Mouse (Mus musculus) adrenal gland, adult 18-20 months (tissue): ENCODE results near the gene Plg. TPM values are rescaled to one million over a fixed set of nuclear protein-coding genes. Genes with fewer than 3 reads are reported as not detected.
A peak's percentile ranks its signal among the peaks of the same experiment; 100 is the strongest.

Experiments
- DNase-seq, 2 experiments: peaks; one replicate each; pipeline ENCODE4 v3.0.0; 2021 to 2022; ENCODE audit warnings: low spot score in 2 of 2
- total RNA-seq, 2 experiments: library from RNA; stranded (reverse); gene quantifications; 1 replicate in 1 of 2; 2 replicates in 1 of 2; pipeline ENCODE4 v1.2.3; 2021

Gene Plg
- total RNA-seq, 2 experiments from 2014 or later, result 0.36 TPM; not detected in 1

DNA sequence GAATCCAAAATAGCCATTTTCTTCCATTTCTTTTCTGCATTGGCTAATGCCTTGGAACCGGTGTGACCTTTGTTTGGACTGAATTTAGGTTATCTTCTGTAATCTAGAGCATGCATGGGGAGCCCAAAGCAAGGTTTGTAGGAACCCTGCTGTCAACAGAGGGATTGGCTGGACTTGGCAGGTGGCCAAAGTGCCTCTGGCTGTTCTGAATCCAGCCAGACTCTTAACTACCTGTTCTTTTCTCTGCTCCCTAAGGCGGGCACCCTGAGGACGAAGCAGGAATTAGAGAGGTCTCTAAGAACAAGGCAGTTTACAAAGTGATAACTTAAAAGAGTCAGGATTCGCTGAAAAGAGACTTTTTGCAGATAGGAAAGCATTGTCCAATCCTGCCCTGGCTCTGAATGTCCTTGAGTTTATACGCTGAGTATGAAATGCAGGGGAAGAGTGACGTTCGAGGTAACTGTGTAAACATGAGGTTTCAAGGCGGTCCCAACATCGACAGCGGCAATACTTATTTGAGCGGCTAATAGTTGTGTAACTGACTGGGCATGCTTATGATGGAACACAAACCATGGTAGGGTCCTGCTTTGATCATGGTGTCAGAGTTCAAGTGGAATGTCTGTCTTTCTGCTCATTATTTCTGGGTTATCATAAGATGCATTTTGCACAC is 74.6 kb downstream of the Plg start:
- DNase-seq, result peak in 1 of 2 experiments; percentile 23

DNA sequence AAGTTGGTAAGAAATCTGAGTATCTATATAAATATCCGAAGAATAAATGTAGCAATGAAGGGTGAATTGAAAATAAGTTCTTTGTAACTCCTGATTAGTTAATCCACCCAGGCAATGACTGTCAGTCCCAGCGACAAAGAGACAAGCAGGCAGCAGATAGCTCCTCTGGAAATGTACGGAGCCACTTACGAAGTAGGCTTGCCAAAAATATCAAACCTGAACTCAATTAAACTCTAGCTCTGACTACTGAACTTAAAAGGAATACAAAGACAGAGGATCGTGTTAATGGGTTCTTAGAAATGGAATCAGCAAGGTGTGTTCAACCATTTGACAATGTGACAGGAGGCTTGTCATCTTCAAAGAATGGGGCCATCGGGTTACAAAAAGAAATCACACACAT is 75.3 kb downstream of the Plg start:
- DNase-seq, result no peak

GRCm38 (mm10) chr17:12455143-12455790 is 76.9 kb downstream of the Plg start:
- peak in 1 of 2 experiments; percentile 30 for DNase-seq

DNA sequence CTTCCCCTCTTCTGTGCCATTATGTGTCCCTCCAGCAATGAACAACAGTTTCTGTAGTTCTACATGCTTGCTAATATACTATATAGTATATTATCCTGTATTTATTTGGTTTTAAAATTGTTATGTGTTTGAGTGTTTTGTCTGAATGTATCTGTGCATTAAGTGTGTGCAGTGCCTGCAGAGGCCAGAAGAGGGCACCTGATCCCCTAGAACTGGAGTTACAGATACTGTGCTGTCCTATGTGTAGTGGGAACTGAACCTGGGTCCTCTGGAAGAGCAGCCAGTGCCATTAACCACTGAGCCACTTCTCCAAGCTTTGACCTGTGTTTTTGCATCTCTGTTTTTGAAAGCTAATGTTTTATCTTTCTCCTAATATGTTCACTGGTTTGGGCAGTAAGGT is 82.8 kb downstream of the Plg start:
- no peak for DNase-seq

DNA sequence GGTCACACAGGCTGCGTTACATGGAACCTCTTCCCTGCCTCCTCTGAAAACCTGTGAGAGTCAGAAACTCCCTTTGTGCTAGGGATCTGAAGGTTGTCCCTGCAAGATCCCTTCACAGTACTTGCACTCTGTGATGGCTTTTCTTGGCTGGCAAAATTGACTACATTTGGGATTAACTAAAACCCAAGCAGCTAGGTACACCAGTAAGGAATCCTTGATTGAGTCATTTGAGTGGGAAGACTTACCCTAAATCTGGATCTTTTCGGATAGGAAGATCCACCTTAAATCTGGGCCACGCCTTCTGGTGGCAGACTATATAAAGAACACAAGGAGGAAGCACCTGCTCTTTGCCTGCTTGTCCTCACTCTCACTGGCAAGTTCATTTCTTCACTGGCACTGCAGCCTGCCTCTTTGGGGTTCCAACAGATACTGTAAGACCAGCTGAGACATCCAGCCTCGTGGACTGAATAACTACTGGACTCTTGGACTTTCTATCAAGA is 88.1 kb downstream of the Plg start:
- DNase-seq, result no peak

DNA sequence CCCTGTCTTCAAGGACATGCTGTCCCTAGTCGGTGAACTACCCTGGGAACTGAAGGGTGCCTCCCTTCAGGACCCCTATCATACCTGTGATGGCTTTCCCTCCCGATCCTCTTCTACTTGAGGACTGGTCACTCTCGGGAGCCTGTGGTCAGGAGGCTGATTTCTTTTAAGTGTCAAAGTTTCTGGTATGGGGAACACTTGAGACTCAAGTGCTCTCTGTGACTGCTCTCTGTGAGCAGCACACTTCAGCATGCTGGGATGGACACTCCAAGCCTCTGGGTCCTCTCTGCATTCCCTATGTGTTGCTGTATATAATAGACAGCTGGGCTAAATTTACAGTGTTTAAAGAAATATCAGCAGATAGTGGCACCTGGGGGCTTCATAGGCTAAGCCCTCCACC is 89.2 kb downstream of the Plg start:
- DNase-seq, result no peak

DNA sequence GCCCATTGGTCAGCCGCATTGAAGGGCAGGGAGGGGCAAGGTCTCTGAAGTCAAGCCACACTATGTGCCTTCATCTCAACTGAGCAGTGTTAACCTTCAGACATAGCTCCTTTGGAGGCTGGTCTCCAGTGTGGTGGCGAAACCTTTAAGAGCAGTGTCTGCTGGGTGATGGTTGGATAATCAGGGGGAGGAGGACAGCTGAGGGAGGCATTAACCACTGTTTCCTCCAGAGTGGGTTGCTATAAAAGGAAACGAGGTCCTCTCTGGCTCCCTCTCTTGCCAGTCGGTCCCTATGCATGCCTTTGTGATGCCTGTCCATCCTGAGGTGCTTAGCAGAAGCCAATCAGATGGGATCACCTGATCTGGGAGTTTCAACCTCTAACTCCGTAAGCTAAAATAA is 90.3 kb downstream of the Plg start:
- no peak for DNase-seq

Other genes starting within 250 kb of the Plg start
- 10 to 100 TPM; 23.0 to 23.3 TPM for gene Map3k4, start 59.8 kb upstream of the Plg start, total RNA-seq
- gene Slc22a3, start 129.1 kb downstream of the Plg start, total RNA-seq, result 10 to 100 TPM in 1 of 2 experiments, 1 to 10 TPM in 1; 4.5 to 18.4 TPM
- gene Slc22a2, start 205.5 kb downstream of the Plg start, total RNA-seq, result under 1 TPM; 0.43 to 0.61 TPM